Mouse (Mus musculus): ENCODE data around the gene Ddost.

Gene Ddost

DNA sequence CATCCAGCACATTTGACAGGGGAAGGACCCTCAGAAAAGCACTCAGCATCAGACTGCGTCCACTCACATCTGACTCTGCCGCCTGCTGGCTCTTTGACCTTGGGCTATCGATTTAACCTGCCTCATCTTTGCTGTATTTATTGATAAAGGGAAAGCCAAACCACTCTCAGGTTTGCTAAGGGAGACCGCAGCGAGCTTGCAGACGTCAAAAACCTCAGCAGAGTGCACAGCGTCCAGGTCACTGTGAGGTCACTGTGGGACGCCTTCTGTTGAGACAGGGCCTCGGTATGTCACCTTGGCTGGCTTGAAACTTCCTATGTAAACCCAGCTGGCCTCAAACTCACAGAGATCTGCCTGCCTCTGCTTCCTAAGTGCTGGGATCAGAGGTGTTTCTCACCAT lies 32.8 kb downstream of the Ddost start:
- no peak for DNase-seq (ENCODE audit: low spot score)

DNA sequence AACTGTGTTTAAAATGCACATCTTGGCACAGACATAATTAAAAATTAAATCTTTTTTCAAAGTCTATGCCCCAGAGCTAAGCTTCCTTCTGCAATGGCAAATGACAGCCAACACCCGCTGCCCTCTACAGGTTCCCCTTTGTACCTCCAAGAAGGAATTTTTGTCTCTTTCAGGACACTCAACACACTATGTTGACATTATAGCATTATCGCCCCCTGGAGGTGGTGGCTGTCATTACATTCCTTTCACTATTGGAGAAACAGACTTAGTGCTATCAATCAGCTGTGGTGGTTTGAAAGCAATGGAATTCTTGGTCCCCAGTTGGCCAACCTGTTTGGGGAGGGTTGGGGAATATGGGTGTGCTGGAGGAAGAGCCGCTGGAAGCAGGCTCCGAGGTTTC lies 35.4 kb downstream of the Ddost start:
- DNase-seq (ENCODE audit: low spot score): no peak

DNA sequence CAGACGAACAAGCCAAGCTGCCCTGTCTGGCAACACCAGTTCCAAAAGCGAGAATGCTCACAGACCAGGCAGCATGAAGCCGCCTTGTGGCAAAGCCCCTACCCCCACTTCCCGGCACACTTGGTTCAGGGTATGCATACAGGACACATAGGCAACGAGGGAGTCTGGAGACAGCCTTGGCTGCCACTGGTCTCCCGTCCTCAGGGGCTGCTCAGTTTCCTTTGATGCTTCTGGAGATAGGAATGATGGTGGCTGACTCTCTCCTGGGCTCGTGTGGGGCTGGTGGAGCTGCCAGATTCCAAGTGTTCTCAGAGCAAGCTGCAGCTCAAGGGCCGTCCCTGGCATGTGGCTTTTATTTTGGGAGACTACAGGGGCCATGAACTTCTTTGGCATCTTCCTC lies 36.9 kb downstream of the Ddost start:
- DNase-seq (ENCODE audit: low spot score): no peak

DNA sequence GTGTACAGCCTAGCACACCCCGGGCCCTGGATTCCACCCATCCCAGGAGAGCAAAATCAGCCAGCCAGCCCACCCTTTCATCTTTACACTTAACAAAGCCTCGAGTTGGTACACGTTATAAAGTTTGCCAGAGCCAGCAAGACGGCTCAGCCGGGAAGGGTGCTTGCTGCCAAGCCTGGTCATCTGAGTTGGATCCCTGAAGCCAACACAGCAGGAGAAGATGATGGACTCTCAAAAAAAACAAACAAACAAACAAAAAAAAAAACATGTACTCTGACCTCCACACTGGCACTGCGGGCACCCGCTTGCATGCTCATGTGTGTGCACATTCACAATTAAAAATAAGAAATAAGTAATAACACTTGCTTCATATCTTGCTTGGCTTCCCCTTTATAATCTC lies 37.5 kb downstream of the Ddost start:
- no peak for DNase-seq (ENCODE audit: low spot score)

DNA sequence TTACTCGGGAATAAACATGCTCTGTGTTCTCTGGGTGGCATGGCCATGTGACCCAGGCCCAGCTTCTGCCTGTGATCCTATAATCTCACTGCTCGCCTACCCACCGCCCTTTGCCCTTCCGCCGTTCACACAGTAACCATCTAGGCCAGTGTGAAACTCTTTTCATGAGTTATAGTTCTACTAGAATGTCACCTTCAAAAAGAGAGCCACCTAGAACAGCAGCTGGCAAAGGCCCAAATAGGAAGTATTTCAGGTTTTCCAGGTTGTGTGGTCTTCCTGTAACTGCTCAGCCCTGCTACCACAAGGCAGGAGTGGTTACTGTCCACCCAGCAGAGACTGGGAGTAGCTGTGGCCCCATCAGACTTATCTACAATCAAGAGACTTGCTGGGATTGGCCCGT lies 38.2 kb downstream of the Ddost start:
- DNase-seq (ENCODE audit: low spot score): no peak

DNA sequence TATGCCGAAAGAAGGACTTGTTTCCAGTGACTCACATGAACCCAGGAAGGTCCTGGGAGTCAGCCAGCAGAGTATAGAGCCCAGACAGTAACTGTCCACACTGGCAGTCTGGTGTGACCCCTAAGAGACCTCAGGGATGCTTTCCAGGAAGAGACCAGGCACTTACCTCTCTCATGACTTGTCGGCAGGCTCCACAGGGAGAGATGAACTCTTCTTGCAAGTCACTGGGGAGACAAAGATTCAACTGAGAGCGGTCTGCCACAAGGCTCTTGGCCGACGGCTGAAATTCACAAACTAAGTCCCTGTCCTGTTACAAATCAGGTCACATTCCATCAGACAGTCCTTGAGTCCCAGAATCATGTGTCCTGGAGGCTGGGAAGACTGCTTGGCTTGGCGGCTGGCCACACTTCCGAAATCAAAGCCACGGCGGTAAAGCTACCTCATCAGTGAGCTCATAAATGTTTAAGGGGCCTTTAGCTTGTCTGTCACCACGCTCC lies 38.9 kb downstream of the Ddost start:
- no peak for DNase-seq (ENCODE audit: low spot score)

DNA sequence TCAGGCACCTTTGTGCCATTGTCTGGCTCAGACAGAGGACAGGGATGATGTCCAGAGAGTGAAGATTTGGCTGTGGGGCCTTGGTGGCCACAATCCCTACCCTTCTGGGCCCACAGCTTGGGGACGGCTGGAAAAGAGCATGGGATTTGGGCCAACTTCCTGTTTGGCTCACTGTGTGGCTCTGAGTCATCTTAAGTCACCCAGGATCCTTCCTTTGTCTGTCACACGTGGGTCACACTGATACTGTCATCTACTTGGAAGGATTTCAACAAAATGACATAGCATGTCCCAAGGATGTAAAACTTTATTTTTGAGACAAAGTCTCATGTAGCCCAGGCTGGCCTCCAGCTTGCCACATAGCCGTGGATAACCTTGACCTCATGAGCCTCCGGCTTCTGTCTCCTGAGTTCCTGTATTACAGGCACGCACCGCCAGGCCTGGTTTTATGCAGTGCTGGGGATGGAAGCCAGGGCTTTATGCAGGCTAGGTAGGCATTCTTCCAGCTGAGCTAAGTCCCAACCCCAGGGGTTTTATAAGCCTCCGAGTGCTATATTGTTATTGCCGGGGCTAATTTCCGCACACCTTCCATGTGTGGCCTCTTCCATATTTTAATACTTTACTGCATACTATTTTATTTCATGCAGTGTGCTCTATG lies 40.5 kb downstream of the Ddost start:
- no peak for DNase-seq (ENCODE audit: low spot score)

DNA sequence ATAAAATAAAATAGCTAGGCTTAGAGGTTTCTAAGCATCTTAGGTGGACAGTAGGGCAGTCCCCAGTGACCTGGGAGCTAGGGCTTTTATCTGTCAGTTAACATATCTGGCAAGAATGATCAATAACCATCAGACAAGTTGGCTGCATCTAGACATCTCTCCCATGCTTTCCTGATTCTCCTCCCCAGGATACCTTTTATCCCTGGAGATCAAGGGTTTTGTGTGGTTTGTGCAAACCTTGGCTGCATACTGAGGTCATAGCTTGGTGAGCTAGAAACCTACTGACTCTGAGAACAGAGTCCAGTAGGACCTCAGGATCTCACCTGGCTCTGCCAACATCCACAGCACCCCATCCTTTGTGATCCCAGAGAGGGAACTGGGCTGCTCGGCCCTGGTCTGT lies 42.8 kb downstream of the Ddost start:
- no peak for DNase-seq (ENCODE audit: low spot score)

DNA sequence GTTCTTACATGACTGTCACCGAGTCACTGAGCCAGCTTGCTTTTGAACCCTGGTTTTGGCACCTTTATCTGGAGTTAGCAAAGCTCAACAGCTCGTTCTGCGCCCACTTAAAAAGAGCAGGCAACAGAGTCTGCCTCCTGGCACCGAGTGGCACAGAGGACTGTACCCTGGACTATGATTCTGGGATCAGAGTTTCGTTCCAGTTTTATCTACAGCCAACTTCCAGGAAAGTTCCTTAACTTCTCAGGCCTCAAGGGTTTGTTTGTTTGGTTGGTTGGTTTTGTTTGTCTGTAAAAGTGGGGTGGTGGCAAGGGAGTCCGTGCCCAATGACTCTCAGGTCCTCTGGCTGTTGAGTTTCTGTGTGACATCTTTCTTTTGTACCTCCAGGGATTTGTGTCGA lies 44.2 kb downstream of the Ddost start:
- no peak for DNase-seq (ENCODE audit: low spot score)

DNA sequence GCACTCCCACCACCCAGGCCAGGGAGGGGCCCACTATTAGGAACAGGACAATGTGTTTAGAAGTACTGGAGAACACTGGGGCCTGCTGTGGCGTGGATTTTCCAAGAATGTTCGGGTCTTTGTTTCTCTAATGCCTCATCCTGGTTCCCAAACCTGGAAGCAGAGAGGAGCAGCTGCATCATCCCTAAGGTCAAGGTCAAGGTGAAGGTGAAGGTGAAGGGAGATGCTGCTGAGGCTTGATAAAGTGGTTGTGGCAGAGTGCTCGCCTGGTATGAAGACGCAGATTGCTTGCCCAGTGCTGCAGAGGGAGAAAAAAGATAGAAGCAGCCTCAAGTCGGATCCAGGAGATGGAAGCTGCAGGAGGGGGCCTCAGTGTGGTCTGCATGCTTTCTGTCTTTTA lies 47.3 kb downstream of the Ddost start:
- DNase-seq (ENCODE audit: low spot score): no peak

DNA sequence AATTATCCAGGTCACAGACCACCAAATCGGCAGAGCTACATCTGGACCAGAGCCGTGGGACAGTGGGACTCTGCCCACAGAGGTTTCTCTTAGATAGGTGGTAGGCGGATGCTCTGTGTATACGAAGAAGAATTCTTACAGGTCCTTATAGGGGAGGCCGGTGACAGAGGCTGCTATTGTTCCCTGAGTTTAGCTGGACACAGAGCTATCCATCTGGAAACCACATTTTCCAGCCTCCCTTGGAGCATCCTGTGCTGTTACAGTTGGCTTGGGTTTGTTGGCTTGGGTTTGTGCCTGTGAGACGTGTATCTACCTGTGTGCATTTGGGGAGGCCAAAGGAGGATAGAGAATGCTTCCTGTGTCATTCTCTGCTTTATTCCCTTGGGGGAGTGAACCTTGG lies 48.2 kb downstream of the Ddost start:
- no peak for DNase-seq (ENCODE audit: low spot score)

DNA sequence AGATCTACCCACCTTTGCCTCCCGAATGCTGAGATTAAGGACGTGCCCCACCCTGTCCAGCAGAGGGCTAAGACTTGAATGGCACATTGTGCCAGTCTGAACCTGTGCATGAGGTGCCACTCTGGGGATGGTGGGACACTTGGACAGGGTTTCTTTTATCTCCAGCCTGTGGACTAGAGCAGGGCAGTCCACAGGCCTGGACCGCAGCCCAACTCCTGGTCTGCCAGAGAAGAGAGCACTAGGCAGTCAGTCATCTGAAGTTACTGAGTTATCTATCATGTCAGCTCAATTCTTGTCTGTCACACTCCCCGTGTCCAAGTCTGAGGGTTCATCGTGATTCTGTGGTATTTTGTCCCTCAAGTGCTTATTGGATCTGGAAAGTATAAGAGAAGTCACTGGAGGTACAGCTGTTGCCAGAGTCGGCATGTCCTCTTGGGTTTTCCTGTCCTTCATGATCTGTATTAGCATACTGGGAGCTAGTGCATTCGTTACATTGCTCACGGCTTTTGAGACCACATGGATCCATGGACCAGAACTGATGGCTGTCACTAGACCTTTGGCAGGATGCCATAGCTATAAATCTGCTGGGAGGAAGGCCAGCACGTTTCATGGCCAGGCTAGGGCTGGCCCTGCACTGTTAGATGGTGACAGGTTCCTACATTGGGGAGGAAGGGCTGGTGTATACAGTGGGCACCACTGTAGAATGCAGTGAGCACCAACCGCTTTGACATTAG lies 49.1 kb downstream of the Ddost start:
- DNase-seq (ENCODE audit: low spot score): no peak

DNA sequence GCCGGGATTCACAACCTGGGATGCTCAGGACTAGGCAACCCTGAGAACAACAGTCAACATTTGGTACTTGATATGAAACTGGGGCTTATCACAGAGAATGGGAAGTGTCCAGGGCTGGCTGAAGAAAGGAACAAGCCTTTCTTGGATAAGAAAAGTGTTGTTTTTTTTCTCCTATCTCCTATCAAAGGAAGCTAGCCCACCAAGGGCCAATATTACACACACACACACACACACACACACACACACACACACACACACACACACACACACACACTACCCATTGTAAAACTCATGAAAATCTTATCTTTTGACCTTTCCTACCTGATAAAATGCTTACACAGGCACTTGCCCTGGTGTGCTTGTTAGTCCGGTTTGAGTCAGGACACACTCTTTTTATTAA lies 51.0 kb downstream of the Ddost start:
- DNase-seq (ENCODE audit: low spot score): no peak

DNA sequence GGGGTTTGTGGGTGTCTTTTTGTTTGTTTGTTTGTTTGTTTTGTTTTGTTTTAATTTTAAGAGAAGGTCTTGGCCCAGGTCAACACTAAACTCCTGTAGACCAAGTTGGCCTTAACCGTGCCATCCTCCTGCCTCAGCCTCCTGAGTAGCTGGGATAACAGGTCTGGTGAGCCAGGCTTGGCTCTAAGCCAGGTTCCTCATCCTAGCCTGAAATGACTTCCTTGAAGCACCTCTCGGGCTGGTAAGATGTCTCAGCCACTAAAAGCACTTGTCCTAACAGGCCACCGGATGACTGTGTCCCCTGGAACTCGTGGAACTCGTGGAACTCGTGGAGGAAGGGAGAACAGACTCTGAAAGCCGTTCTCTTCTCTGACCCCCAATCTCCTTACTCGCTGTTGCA lies 51.6 kb downstream of the Ddost start:
- no peak for DNase-seq (ENCODE audit: low spot score)

DNA sequence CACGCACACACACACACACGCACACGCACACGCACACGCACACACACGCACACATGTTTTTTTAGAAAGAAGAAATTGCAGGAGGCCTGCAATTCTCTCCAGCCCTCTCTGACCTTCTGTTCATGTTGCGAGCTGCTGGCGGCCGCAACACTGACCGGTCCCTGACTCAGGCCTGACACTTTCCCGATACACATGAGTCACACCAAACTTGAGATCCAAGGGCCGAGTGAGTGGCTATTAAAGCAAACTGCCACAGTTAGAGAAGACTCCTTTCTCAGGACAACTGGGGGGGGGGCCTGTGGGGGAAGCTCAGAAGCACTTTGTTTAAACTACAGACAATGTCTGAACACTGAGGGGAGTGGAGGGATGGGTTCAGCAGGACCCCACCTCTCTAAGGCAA lies 52.0 kb downstream of the Ddost start:
- DNase-seq (ENCODE audit: low spot score): no peak

DNA sequence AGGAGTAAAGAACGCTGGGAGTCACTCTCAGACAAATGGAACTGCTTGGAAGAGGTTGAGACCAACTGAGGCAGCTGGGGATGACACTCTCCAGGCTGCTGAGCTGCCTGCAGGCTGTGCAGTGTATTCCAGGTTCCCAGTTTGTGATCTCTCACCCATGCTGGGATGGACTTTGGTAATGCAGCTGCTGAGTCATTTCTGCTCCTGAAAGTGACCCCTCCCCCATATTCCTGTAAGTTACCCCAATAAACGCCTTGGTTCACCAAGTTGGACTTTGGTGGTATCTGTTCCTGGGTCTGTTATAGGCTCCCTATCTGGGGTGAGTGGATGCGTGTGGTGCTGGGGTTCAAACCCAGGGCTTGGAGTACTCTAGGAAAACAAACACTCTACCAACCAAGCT lies 53.6 kb downstream of the Ddost start:
- DNase-seq (ENCODE audit: low spot score): no peak

DNA sequence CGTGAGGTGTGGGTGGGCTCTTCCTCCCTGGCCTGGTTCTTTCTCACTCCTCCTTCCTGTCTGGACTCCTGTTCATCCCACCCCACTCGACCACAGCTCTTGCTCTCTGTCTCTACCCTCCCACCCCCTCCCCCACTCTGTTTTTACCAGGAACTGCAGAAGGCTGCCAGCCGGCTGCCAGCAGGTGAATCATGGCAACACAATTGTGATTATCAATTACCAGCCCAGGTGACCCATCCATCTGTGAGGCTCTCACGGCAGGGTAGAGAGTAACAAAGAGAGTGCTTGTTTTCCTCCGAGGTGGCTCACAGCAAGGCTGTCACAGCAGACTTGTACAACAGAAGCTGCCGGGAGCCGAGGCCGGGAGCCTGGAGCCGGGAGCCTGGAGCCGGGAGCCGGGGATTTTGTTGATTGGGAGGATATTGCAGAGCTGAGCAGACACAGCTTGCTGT lies 56.9 kb downstream of the Ddost start:
- no peak for DNase-seq (ENCODE audit: low spot score)

Data from spleen, adult 12 weeks (tissue).